Mouse (Mus musculus): ENCODE measurements around the gene Kcns3. TPM values are rescaled to one million over a fixed set of nuclear protein-coding genes. Genes with fewer than 3 reads are reported as not detected.
"Not testable (repeated sequence)": the region's sequence is repeated elsewhere in the genome, so short reads cannot be mapped to it uniquely, and the experiment has no call there.

Gene Kcns3
- total RNA-seq, 2 experiments from 2014 or later = 6.9 to 9.3 TPM

GRCm38 (mm10) chr12:11101565-11101964 lies 49.3 kb downstream of the Kcns3 start:
- intact Hi-C loops (cut with DNase I) = no loop called here
- no peak for DNase-seq (ENCODE audit: low spot score in 2 of 2)

- intact Hi-C loops (cut with DNase I) = no loop called here
- no peak for DNase-seq (ENCODE audit: low spot score in 2 of 2)
Measured at GRCm38 (mm10) chr12:11088626-11089372, 62.1 kb downstream of the Kcns3 start.

- intact Hi-C loops (cut with DNase I) = no loop called here
Measured at GRCm38 (mm10) chr12:11086866-11087265, 64.0 kb downstream of the Kcns3 start.

GRCm38 (mm10) chr12:11071079-11071478 lies 79.8 kb downstream of the Kcns3 start:
- DNase-seq (ENCODE audit: low spot score in 2 of 2) = no peak
- intact Hi-C loops (cut with DNase I) = no loop called here

More at GRCm38 (mm10) chr12:11086866-11087265, 64.0 kb downstream of the Kcns3 start:
- no peak for DNase-seq (ENCODE audit: low spot score in 2 of 2)

- intact Hi-C loops (cut with DNase I) = no loop called here
- no peak for DNase-seq (ENCODE audit: low spot score in 2 of 2)
Measured at GRCm38 (mm10) chr12:11066865-11067264, 84.0 kb downstream of the Kcns3 start.

- intact Hi-C loops (cut with DNase I) = not testable (repeated sequence)
Measured at GRCm38 (mm10) chr12:11052676-11053075, 98.2 kb downstream of the Kcns3 start.

GRCm38 (mm10) chr12:11041821-11042220 lies 109.0 kb downstream of the Kcns3 start:
- no peak for DNase-seq (ENCODE audit: low spot score in 2 of 2)
- intact Hi-C loops (cut with DNase I) = no loop called here

More at GRCm38 (mm10) chr12:11052676-11053075, 98.2 kb downstream of the Kcns3 start:
- not testable (repeated sequence) for DNase-seq (ENCODE audit: low spot score in 2 of 2)

Other genes with a start within 250 kb of the Kcns3 start
- gene Msgn1, start 57.9 kb upstream of the Kcns3 start, total RNA-seq (2021) = not detected
- gene Gen1, start 114.7 kb upstream of the Kcns3 start, total RNA-seq (2021) = 1 to 10 TPM; 1.8 to 1.9 TPM
- gene Smc6, start 114.8 kb upstream of the Kcns3 start, total RNA-seq (2021) = 10 to 100 TPM; 24.6 to 29.9 TPM